Mouse (Mus musculus): ENCODE data around the gene Cst6. TPM values are rescaled to one million over a fixed set of nuclear protein-coding genes. Genes with fewer than 3 reads are reported as not detected.

The Cst6 gene
- polyA plus RNA-seq, 1 experiment = not detected

GRCm38 (mm10) chr19:5300588-5300987 is 48.8 kb downstream of the Cst6 start:
- TF ChIP-seq GATA1 (IDR thresholded peaks at IDR 0.05; ENCODE audit: low read length) (no peak), TAL1 (IDR thresholded peaks at IDR 0.05; ENCODE audit: low read length) (no peak)
- no peaks in the 10 kb centered on the region for H3K36me3 ChIP-seq (ENCODE audit: control insufficient read depth)
- H3K4me1 ChIP-seq (ENCODE audit: control insufficient read depth) = peaks cover 19% of the 10 kb centered on the region
- no peaks in the 10 kb centered on the region for H3K9me3 ChIP-seq (ENCODE audit: control insufficient read depth, low read length)
- H3K27me3 ChIP-seq (ENCODE audit: control insufficient read depth) = peaks cover 42% of the 10 kb centered on the region
- H3K4me3 ChIP-seq (replicated peaks) = no peak overlapping the region

DNA sequence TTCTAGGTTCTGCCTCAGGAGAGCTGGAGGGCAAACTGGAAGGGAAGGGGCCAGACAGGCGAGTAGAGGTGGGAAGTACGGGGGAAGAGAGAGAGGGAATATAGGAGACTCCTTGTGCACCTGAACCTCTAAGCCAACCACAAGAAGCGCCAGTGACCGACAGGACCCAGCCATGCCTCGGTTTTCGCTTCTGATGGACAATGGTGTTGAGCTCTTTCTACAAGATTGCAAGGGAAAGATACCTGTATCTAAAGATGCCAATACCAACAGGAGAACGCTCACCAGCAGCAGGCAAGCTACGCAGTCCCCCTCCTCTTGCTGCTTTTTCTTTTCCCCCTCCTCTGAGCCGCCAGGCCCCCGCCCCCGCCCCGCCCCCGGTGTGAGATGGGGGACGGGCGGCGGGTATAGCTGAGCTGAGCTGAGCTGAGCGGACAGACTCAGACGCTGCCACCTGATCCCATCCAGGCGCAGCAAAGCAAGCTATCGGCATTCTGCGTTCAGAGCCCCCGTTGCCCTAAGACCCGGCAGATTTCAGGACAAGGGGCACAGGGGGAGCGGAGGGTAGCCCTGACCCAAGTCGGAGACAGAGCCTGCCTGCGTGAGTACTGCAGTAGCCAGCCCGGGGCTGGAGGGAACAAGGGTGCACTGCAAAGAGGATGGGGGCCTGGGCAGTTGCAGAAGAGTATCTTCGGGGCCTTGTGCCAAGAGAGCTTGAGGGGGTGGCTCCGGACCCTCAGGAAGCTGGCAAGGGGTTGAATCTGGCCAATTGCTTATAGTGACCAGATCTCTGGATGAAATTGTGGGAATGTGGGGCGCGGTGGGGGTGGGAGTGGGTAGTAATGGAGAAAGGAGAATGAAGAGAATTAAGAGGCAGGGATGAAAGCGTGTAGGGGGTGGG is 51.2 kb downstream of the Cst6 start, which contains the start of gene Gal3st3:
Gal3st3 (plus strand) TSS at position 429 of the 898 bp plus-strand sequence.
- Histone ChIP-seq H3K4me1 (ENCODE audit: control insufficient read depth) (peaks cover 33% of the 10 kb centered on the region), H3K4me3 (replicated peaks) (no peak within 1 kb of the TSS), H3K27me3 (ENCODE audit: control insufficient read depth) (peaks cover 39% of the 10 kb centered on the region), H3K36me3 (ENCODE audit: control insufficient read depth) (peaks cover 12% of the 10 kb centered on the region), H3K9me3 (ENCODE audit: control insufficient read depth, low read length) (no peaks in the 10 kb centered on the region)
- no peak for TF ChIP-seq GATA1 (IDR thresholded peaks at IDR 0.05; ENCODE audit: low read length)

- Histone ChIP-seq H3K4me3 (replicated peaks) (no peak overlapping the region), H3K9me3 (ENCODE audit: control insufficient read depth, low read length) (no peaks in the 10 kb centered on the region), H3K36me3 (ENCODE audit: control insufficient read depth) (peaks cover 27% of the 10 kb centered on the region), H3K27me3 (ENCODE audit: control insufficient read depth) (peaks cover 39% of the 10 kb centered on the region), H3K4me1 (ENCODE audit: control insufficient read depth) (peaks cover 39% of the 10 kb centered on the region)
- TF ChIP-seq TAL1 (IDR thresholded peaks at IDR 0.05; ENCODE audit: low read length) = no peak
- TF ChIP-seq GATA1 (IDR thresholded peaks at IDR 0.05; ENCODE audit: low read length) = no peak
Measured at GRCm38 (mm10) chr19:5296630-5297029, 52.7 kb downstream of the Cst6 start.

- no peak for TF ChIP-seq TAL1 (IDR thresholded peaks at IDR 0.05; ENCODE audit: low read length)
- TF ChIP-seq GATA1 (IDR thresholded peaks at IDR 0.05; ENCODE audit: low read length) = peak; percentile 16; the same call in 1 of the 2 replicates
- Histone ChIP-seq H3K4me1 (ENCODE audit: control insufficient read depth) (peaks cover 39% of the 10 kb centered on the region), H3K9me3 (ENCODE audit: control insufficient read depth, low read length) (no peaks in the 10 kb centered on the region), H3K36me3 (ENCODE audit: control insufficient read depth) (peaks cover 36% of the 10 kb centered on the region), H3K27me3 (ENCODE audit: control insufficient read depth) (peaks cover 37% of the 10 kb centered on the region), H3K4me3 (replicated peaks) (peak overlapping the region; percentile 99)
Measured at GRCm38 (mm10) chr19:5295736-5296075, 53.7 kb downstream of the Cst6 start.

- no peaks in the 10 kb centered on the region for H3K9me3 ChIP-seq (ENCODE audit: control insufficient read depth, low read length)
- peaks cover 37% of the 10 kb centered on the region for H3K4me1 ChIP-seq (ENCODE audit: control insufficient read depth)
- no peak for TF ChIP-seq TAL1 (IDR thresholded peaks at IDR 0.05; ENCODE audit: low read length)
- no peak for TF ChIP-seq GATA1 (IDR thresholded peaks at IDR 0.05; ENCODE audit: low read length)
- peak within 1 kb of the TSS; percentile 99 for H3K4me3 ChIP-seq (replicated peaks)
- H3K36me3 ChIP-seq (ENCODE audit: control insufficient read depth) = peaks cover 42% of the 10 kb centered on the region
- peaks cover 31% of the 10 kb centered on the region for H3K27me3 ChIP-seq (ENCODE audit: control insufficient read depth)
Measured at GRCm38 (mm10) chr19:5294972-5295735, 54.2 kb downstream of the Cst6 start, which contains the start of gene Sf3b2. TSS of gene Sf3b2 (minus strand) at chr19:5295455.

Other genes starting within 250 kb of the Cst6 start
- 16.9 and 17.0 TPM in 2 replicates for gene Rab1b, start 242.5 kb downstream of the Cst6 start, polyA plus RNA-seq (2012)
- gene Klc2, start 231.0 kb downstream of the Cst6 start, polyA plus RNA-seq (2012) = 0.52 and 1.2 TPM in 2 replicates
- 2.6 and 2.7 TPM in 2 replicates for gene Pacs1, start 76.5 kb downstream of the Cst6 start, polyA plus RNA-seq (2012)
- 23.0 and 27.9 TPM in 2 replicates for gene Sf3b2, start 54.1 kb downstream of the Cst6 start, polyA plus RNA-seq (2012)
- gene Gal3st3, start 51.2 kb downstream of the Cst6 start, polyA plus RNA-seq (2012) = not detected in 2 replicates
- not detected in 2 replicates for gene Catsper1, start 13.8 kb downstream of the Cst6 start, polyA plus RNA-seq (2012)
- 4.6 and 4.7 TPM in 2 replicates for gene Eif1ad, start 17.2 kb upstream of the Cst6 start, polyA plus RNA-seq (2012)
- gene Banf1, start 17.6 kb upstream of the Cst6 start, polyA plus RNA-seq (2012) = 15.6 and 21.7 TPM in 2 replicates
- gene Sart1, start 39.1 kb upstream of the Cst6 start, polyA plus RNA-seq (2012) = 15.8 and 17.4 TPM in 2 replicates
- gene Tsga10ip, start 53.0 kb upstream of the Cst6 start, polyA plus RNA-seq (2012) = not detected in 2 replicates
- 25.1 and 29.2 TPM in 2 replicates for gene Drap1, start 75.4 kb upstream of the Cst6 start, polyA plus RNA-seq (2012)
- gene AI837181, start 75.6 kb upstream of the Cst6 start, polyA plus RNA-seq (2012) = 3.1 and 3.7 TPM in 2 replicates
- gene Fosl1, start 98.0 kb upstream of the Cst6 start, polyA plus RNA-seq (2012) = 0.12 and 0.18 TPM in 2 replicates
- 0.54 and 0.57 TPM in 2 replicates for gene Ccdc85b, start 108.3 kb upstream of the Cst6 start, polyA plus RNA-seq (2012)
- gene Fibp, start 111.0 kb upstream of the Cst6 start, polyA plus RNA-seq (2012) = 2.4 and 11.7 TPM in 2 replicates
- not detected in 2 replicates for gene Ctsw, start 118.9 kb upstream of the Cst6 start, polyA plus RNA-seq (2012)
- gene Efemp2, start 124.4 kb upstream of the Cst6 start, polyA plus RNA-seq (2012) = 0.03 and 0.04 TPM in 2 replicates
- gene Mus81, start 138.8 kb upstream of the Cst6 start, polyA plus RNA-seq (2012) = 5.2 and 9.4 TPM in 2 replicates
- 151 and 164 TPM in 2 replicates for gene Cfl1, start 140.9 kb upstream of the Cst6 start, polyA plus RNA-seq (2012)
- gene 1700020D05Rik, start 154.2 kb upstream of the Cst6 start, polyA plus RNA-seq (2012) = 0.10 and 0.18 TPM in 2 replicates
- gene Snx32, start 161.0 kb upstream of the Cst6 start, polyA plus RNA-seq (2012) = 1.3 and 1.5 TPM in 2 replicates
- gene Ovol1, start 211.1 kb upstream of the Cst6 start, polyA plus RNA-seq (2012) = 0.01 TPM in 2 replicates
- 0.19 and 0.20 TPM in 2 replicates for gene Ap5b1, start 218.5 kb upstream of the Cst6 start, polyA plus RNA-seq (2012)

Data from erythroblast, embryonic 14.5 days (primary cell).